In the genomic region with DNA sequence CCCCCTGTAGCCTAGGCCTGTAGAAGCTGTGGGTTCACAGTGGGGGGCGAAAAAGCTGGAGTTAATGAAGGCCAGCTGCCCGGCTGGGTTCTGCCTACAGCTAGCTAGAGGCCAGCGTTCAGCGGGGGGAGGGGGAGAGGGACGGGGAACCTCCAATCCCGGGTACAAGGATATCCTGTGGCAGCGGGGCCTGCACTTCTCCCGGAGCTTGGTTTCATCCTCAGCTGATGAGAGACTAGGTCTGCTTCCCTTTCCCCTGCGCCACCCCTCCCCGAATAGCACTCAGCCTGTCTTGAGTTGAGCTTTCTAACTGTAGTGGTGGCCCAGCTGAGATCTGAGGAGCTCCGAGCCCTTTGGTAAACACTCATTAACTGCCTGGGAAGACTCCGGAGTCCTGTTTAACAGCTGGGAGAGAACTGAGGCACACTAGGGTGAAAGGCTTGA, we compare ENCODE assay signal across 8 mouse cellular contexts. TPM values are rescaled to one million over a fixed set of nuclear protein-coding genes. Genes with fewer than 3 reads are reported as not detected.
DNase-seq lines count a peak whose midpoint lies in the region; ATAC-seq lines count a peak whose summit lies in the region.

No protein-coding gene starts in this region.

- H3K9ac ChIP-seq in heart, embryonic 11.5 days (ENCODE audit: low read depth, low read length) = peak overlapping the region; percentile 66
- H3K9ac ChIP-seq in heart, embryonic 15.5 days = no peak overlapping the region
- H3K9ac ChIP-seq in liver, embryonic 13.5 days = peak overlapping the region; percentile 36; the same call in 1 of the 2 replicates

- ATAC-seq in heart, embryonic 11.5 days (replicated peaks; ENCODE audit: insufficient number of reproducible peaks, low FRiP score, low TSS enrichment) = no peak
- ATAC-seq in heart, embryonic 15.5 days (replicated peaks; ENCODE audit: insufficient number of reproducible peaks, insufficient read depth, low FRiP score, low read depth) = no peak
- ATAC-seq in liver, embryonic 13.5 days (ENCODE audit: low read depth) = no peak

- H3K36me3 ChIP-seq in heart, embryonic 11.5 days (ENCODE audit: control insufficient read depth, insufficient read depth, low read length) = peaks cover 2% of the 10 kb centered on the region; the same call in 1 of the 2 replicates
- no peaks in the 10 kb centered on the region; the same call in 1 of the 2 replicates for H3K36me3 ChIP-seq in heart, embryonic 15.5 days
- peaks cover 38% of the 10 kb centered on the region for H3K36me3 ChIP-seq in liver, embryonic 13.5 days

- 6% methylated on average over 12 of the region's 12 CpGs for WGBS in heart, embryonic 11.5 days (ENCODE audit: insufficient replicate concordance)
- WGBS in heart, embryonic 15.5 days = 12% methylated on average over 12 of the region's 12 CpGs
- WGBS in liver, embryonic 13.5 days (ENCODE audit: insufficient replicate concordance) = 28% methylated on average over 12 of the region's 12 CpGs

- peak overlapping the region; percentile 52 for H3K27ac ChIP-seq in heart, embryonic 11.5 days (ENCODE audit: low read depth, low read length)
- H3K27ac ChIP-seq in heart, embryonic 15.5 days = peak overlapping the region; percentile 71
- H3K27ac ChIP-seq in liver, embryonic 13.5 days = peak overlapping the region; percentile 23

- H3K4me1 ChIP-seq in heart, embryonic 11.5 days (ENCODE audit: control insufficient read depth, insufficient read depth, low read length) = peaks cover 55% of the 10 kb centered on the region
- H3K4me1 ChIP-seq in heart, embryonic 15.5 days (replicated peaks) = peaks cover 85% of the 10 kb centered on the region
- H3K4me1 ChIP-seq in liver, embryonic 13.5 days (replicated peaks) = peaks cover 77% of the 10 kb centered on the region

- no peak overlapping the region for H3K4me3 ChIP-seq in heart, embryonic 11.5 days (ENCODE audit: low read depth, low read length)
- no peak overlapping the region for H3K4me3 ChIP-seq in heart, embryonic 15.5 days
- H3K4me3 ChIP-seq in liver, embryonic 13.5 days (replicated peaks) = no peak overlapping the region

- DNase-seq in heart, adult 9 months (ENCODE audit: low spot score in 2 of 2) = no peak
- DNase-seq in brain, adult 2 months (ENCODE audit: low read depth, low spot score) = peak; percentile 54
- DNase-seq in liver, embryonic 13.5 days = no peak
- peak; percentile 90 for DNase-seq in retina, embryonic 14.5 days (ENCODE audit: low spot score)
- DNase-seq in B cell, adult 2 months = no peak
- DNase-seq in layer of hippocampus, adult 9-10 months (ENCODE audit: low spot score) = no peak

- H3K4me2 ChIP-seq in heart, embryonic 11.5 days = peak overlapping the region; percentile 30
- peak overlapping the region; percentile 29 for H3K4me2 ChIP-seq in heart, embryonic 15.5 days
- H3K4me2 ChIP-seq in liver, embryonic 13.5 days = no peak overlapping the region

- no peaks in the 10 kb centered on the region for H3K9me3 ChIP-seq in heart, embryonic 11.5 days (replicated peaks; ENCODE audit: control insufficient read depth, low read length)
- no peaks in the 10 kb centered on the region for H3K9me3 ChIP-seq in heart, embryonic 15.5 days (replicated peaks)
- no peaks in the 10 kb centered on the region for H3K9me3 ChIP-seq in liver, embryonic 13.5 days (replicated peaks)

- no peaks in the 10 kb centered on the region for H3K27me3 ChIP-seq in heart, embryonic 11.5 days (ENCODE audit: control insufficient read depth, insufficient read depth, low read length)
- H3K27me3 ChIP-seq in heart, embryonic 15.5 days = no peaks in the 10 kb centered on the region
- H3K27me3 ChIP-seq in liver, embryonic 13.5 days = peaks cover 36% of the 10 kb centered on the region

RNA-seq across cellular contexts. Expression of a gene that starts 1.7 kb away (rescaled TPM):
- polyA plus RNA-seq in heart, embryonic 11.5 days (2014; fragmentation: Nextera tagmentation; extraction: Ambion mirVana) = 34.9 and 36.6 TPM in 2 replicates
- polyA plus RNA-seq in heart, embryonic 15.5 days (2015; fragmentation: Nextera tagmentation; extraction: Ambion mirVana) = 26.2 and 31.0 TPM in 2 replicates
- 3.4 and 3.8 TPM in 2 replicates for polyA plus RNA-seq in liver, embryonic 13.5 days (2015; fragmentation: Nextera tagmentation; extraction: Ambion mirVana)

RNA-seq across cellular contexts. Expression of a gene that starts 18.3 kb away (rescaled TPM):
- polyA plus RNA-seq in heart, embryonic 11.5 days (2014; fragmentation: Nextera tagmentation; extraction: Ambion mirVana) = 33.6 and 34.0 TPM in 2 replicates
- polyA plus RNA-seq in heart, embryonic 15.5 days (2015; fragmentation: Nextera tagmentation; extraction: Ambion mirVana) = 14.2 and 20.4 TPM in 2 replicates
- 69.1 and 79.8 TPM in 2 replicates for polyA plus RNA-seq in liver, embryonic 13.5 days (2015; fragmentation: Nextera tagmentation; extraction: Ambion mirVana)

RNA-seq across cellular contexts. Expression of a gene that starts 56.9 kb away (rescaled TPM):
- 1.3 and 1.5 TPM in 2 replicates for polyA plus RNA-seq in heart, embryonic 11.5 days (2014; fragmentation: Nextera tagmentation; extraction: Ambion mirVana)
- 3.6 and 4.4 TPM in 2 replicates for polyA plus RNA-seq in heart, embryonic 15.5 days (2015; fragmentation: Nextera tagmentation; extraction: Ambion mirVana)
- not detected in 2 replicates for polyA plus RNA-seq in liver, embryonic 13.5 days (2015; fragmentation: Nextera tagmentation; extraction: Ambion mirVana)

Comparison
In these comparisons a context has a peak if more than half of its experiments do, and no peak if none do; other contexts are left out.
1. DNase-seq: peak in brain, adult 2 months (single experiment) and retina, embryonic 14.5 days (single experiment); none in heart, adult 9 months (0 of 2), liver, embryonic 13.5 days (single experiment), B cell, adult 2 months (0 of 2) and layer of hippocampus, adult 9-10 months (single experiment).
2. Peak in every context shown above with its lines, with median percentiles within 50 percentile points of each other: H3K27ac ChIP-seq.